ENCODE assay signal across 7 mouse cellular contexts in the genomic region with DNA sequence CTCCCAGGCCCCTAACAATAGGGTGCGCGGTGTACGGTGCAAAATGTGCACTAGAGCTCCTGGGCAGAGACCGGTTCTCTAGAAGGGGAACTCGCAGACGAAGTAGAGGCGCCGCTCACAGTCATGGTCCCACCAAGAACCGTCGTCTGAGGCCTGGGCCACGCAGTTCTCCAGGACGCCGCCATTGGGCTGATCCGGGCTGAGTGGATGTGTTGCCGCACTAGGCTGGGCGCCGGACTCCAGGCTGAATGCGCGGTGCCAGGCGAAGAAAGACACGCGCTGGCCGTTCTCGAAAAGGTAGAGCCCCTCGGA. TPM values are rescaled to one million over a fixed set of nuclear protein-coding genes. Genes with fewer than 3 reads are reported as not detected.
DNase-seq lines count a peak whose midpoint lies in the region; ATAC-seq and TF ChIP-seq lines count a peak whose summit lies in the region.

No protein-coding gene starts in this region.

- no peak for DNase-seq in neural tube, embryonic 11.5 days (ENCODE audit: low spot score)
- DNase-seq in neural tube, embryonic 10.5 days (ENCODE audit: extremely low spot score, low spot score): no peak
- DNase-seq in stomach, postnatal 0 days (ENCODE audit: low spot score): no peak
- no peak for DNase-seq in adrenal gland, postnatal 36 days
- DNase-seq in left cerebral cortex, adult 11 months (ENCODE audit: low spot score): no peak

- H3K4me2 ChIP-seq in neural tube, embryonic 11.5 days (ENCODE audit: low read depth): peak overlapping the region; percentile 54
- peak overlapping the region; percentile 76 for H3K4me2 ChIP-seq in forebrain, embryonic 12.5 days
- peak overlapping the region; percentile 86 for H3K4me2 ChIP-seq in liver, embryonic 12.5 days
- H3K4me2 ChIP-seq in stomach, postnatal 0 days (replicated peaks; ENCODE audit: low read depth): peak overlapping the region; percentile 86

- H3K4me3 ChIP-seq in neural tube, embryonic 11.5 days (ENCODE audit: low read depth, low read length): peak overlapping the region; percentile 75
- peak overlapping the region; percentile 67 for H3K4me3 ChIP-seq in forebrain, embryonic 12.5 days (replicated peaks)
- H3K4me3 ChIP-seq in liver, embryonic 12.5 days: peak overlapping the region; percentile 66
- peak overlapping the region; percentile 59 for H3K4me3 ChIP-seq in stomach, postnatal 0 days (ENCODE audit: low read depth, low read length)

- TF ChIP-seq EP300 in stomach, postnatal 0 days (optimal IDR thresholded peaks at IDR 0.05): no peak

- 0 out of 2 replicates have a peak, but pooled peaks cover 7% of the 10 kb centered on the region for H3K27me3 ChIP-seq in neural tube, embryonic 11.5 days (ENCODE audit: control insufficient read depth, insufficient read depth, low read length)
- H3K27me3 ChIP-seq in forebrain, embryonic 12.5 days: peaks cover 31% of the 10 kb centered on the region
- peaks cover 44% of the 10 kb centered on the region for H3K27me3 ChIP-seq in liver, embryonic 12.5 days (replicated peaks)
- H3K27me3 ChIP-seq in stomach, postnatal 0 days (ENCODE audit: control insufficient read depth, insufficient read depth, low read length): no peaks in the 10 kb centered on the region

- H3K9me3 ChIP-seq in neural tube, embryonic 11.5 days (ENCODE audit: control insufficient read depth, low read length): no peaks in the 10 kb centered on the region
- no peaks in the 10 kb centered on the region for H3K9me3 ChIP-seq in forebrain, embryonic 12.5 days
- H3K9me3 ChIP-seq in liver, embryonic 12.5 days (replicated peaks): no peaks in the 10 kb centered on the region
- no peaks in the 10 kb centered on the region for H3K9me3 ChIP-seq in stomach, postnatal 0 days (ENCODE audit: control insufficient read depth, low read length)

- H3K27ac ChIP-seq in neural tube, embryonic 11.5 days (ENCODE audit: low read depth, low read length): peak overlapping the region; percentile 97
- H3K27ac ChIP-seq in forebrain, embryonic 12.5 days: peak overlapping the region; percentile 97
- peak overlapping the region; percentile 77 for H3K27ac ChIP-seq in liver, embryonic 12.5 days
- H3K27ac ChIP-seq in stomach, postnatal 0 days (replicated peaks): peak overlapping the region; percentile 92

- under 1% methylated on average over 25 of the region's 25 CpGs for WGBS in neural tube, embryonic 11.5 days
- WGBS in forebrain, embryonic 12.5 days: under 1% methylated on average over 25 of the region's 25 CpGs
- under 1% methylated on average over 25 of the region's 25 CpGs for WGBS in liver, embryonic 12.5 days (ENCODE audit: insufficient replicate concordance)
- WGBS in stomach, postnatal 0 days: under 1% methylated on average over 25 of the region's 25 CpGs

- peak overlapping the region; percentile 99 for H3K9ac ChIP-seq in neural tube, embryonic 11.5 days (ENCODE audit: low read length)
- H3K9ac ChIP-seq in forebrain, embryonic 12.5 days: peak overlapping the region; percentile 88
- peak overlapping the region; percentile 68 for H3K9ac ChIP-seq in liver, embryonic 12.5 days
- peak overlapping the region; percentile 85 for H3K9ac ChIP-seq in stomach, postnatal 0 days (ENCODE audit: low read length)

- H3K4me1 ChIP-seq in neural tube, embryonic 11.5 days (ENCODE audit: control insufficient read depth, insufficient read depth, low read length): peaks cover 8% of the 10 kb centered on the region
- H3K4me1 ChIP-seq in forebrain, embryonic 12.5 days: peaks cover 18% of the 10 kb centered on the region
- H3K4me1 ChIP-seq in liver, embryonic 12.5 days: peaks cover 26% of the 10 kb centered on the region
- no peaks in the 10 kb centered on the region for H3K4me1 ChIP-seq in stomach, postnatal 0 days (replicated peaks; ENCODE audit: control insufficient read depth, insufficient read depth)

- no peak for TF ChIP-seq CTCF in stomach, postnatal 0 days (IDR thresholded peaks at IDR 0.05; ENCODE audit: low read depth)

- H3K36me3 ChIP-seq in neural tube, embryonic 11.5 days (ENCODE audit: control insufficient read depth, insufficient read depth, low read length): no peaks in the 10 kb centered on the region
- H3K36me3 ChIP-seq in forebrain, embryonic 12.5 days (replicated peaks): no peaks in the 10 kb centered on the region
- no peaks in the 10 kb centered on the region for H3K36me3 ChIP-seq in liver, embryonic 12.5 days
- H3K36me3 ChIP-seq in stomach, postnatal 0 days (ENCODE audit: control insufficient read depth, insufficient read depth, low read length): no peaks in the 10 kb centered on the region

- peak; percentile 21 for ATAC-seq in neural tube, embryonic 11.5 days (ENCODE audit: insufficient read depth, low FRiP score, low TSS enrichment)
- ATAC-seq in forebrain, embryonic 12.5 days (ENCODE audit: low FRiP score): no peak; the same call in 1 of the 2 replicates
- peak; percentile 7 for ATAC-seq in liver, embryonic 12.5 days
- peak; percentile 6 for ATAC-seq in stomach, postnatal 0 days (ENCODE audit: low FRiP score, low TSS enrichment)

RNA-seq across cellular contexts. Expression of a gene that starts 2.3 kb away (rescaled TPM):
- 1.9 and 2.4 TPM in 2 replicates for polyA plus RNA-seq in neural tube, embryonic 11.5 days (2014; fragmentation: Nextera tagmentation; extraction: Ambion mirVana)
- polyA plus RNA-seq in forebrain, embryonic 12.5 days (2016; fragmentation: Nextera tagmentation; extraction: Ambion mirVana): 2.5 and 2.9 TPM in 2 replicates
- 0.50 and 0.55 TPM in 2 replicates for polyA plus RNA-seq in liver, embryonic 12.5 days (2016; fragmentation: Nextera tagmentation; extraction: Ambion mirVana)
- polyA plus RNA-seq in stomach, postnatal 0 days (2015; fragmentation: Nextera tagmentation; extraction: Ambion mirVana): 11.1 and 11.4 TPM in 2 replicates
- 1 to 10 TPM; 4.1 TPM for total RNA-seq in adrenal gland, postnatal 36 days (2021)

RNA-seq across cellular contexts. Expression of a gene that starts 5.6 kb away (rescaled TPM):
- 4.6 and 4.7 TPM in 2 replicates for polyA plus RNA-seq in neural tube, embryonic 11.5 days (2014; fragmentation: Nextera tagmentation; extraction: Ambion mirVana)
- 7.7 and 8.0 TPM in 2 replicates for polyA plus RNA-seq in forebrain, embryonic 12.5 days (2016; fragmentation: Nextera tagmentation; extraction: Ambion mirVana)
- 0.10 and 0.18 TPM in 2 replicates for polyA plus RNA-seq in liver, embryonic 12.5 days (2016; fragmentation: Nextera tagmentation; extraction: Ambion mirVana)
- polyA plus RNA-seq in stomach, postnatal 0 days (2015; fragmentation: Nextera tagmentation; extraction: Ambion mirVana): 0.53 and 0.61 TPM in 2 replicates
- 1 to 10 TPM; 5.2 to 6.7 TPM for total RNA-seq in adrenal gland, postnatal 36 days (2021)

RNA-seq across cellular contexts. Expression of a gene that starts 43.2 kb away (rescaled TPM):
- not detected in 2 replicates for polyA plus RNA-seq in neural tube, embryonic 11.5 days (2014; fragmentation: Nextera tagmentation; extraction: Ambion mirVana)
- not detected in 2 replicates for polyA plus RNA-seq in forebrain, embryonic 12.5 days (2016; fragmentation: Nextera tagmentation; extraction: Ambion mirVana)
- not detected in 2 replicates for polyA plus RNA-seq in liver, embryonic 12.5 days (2016; fragmentation: Nextera tagmentation; extraction: Ambion mirVana)
- polyA plus RNA-seq in stomach, postnatal 0 days (2015; fragmentation: Nextera tagmentation; extraction: Ambion mirVana): not detected in 2 replicates
- total RNA-seq in adrenal gland, postnatal 36 days (2021): not detected

RNA-seq across cellular contexts. Expression of a gene that starts 47.2 kb away (rescaled TPM):
- not detected in 2 replicates for polyA plus RNA-seq in neural tube, embryonic 11.5 days (2014; fragmentation: Nextera tagmentation; extraction: Ambion mirVana)
- polyA plus RNA-seq in forebrain, embryonic 12.5 days (2016; fragmentation: Nextera tagmentation; extraction: Ambion mirVana): 0.11 and 0.17 TPM in 2 replicates
- not detected in 2 replicates for polyA plus RNA-seq in liver, embryonic 12.5 days (2016; fragmentation: Nextera tagmentation; extraction: Ambion mirVana)
- not detected in 2 replicates for polyA plus RNA-seq in stomach, postnatal 0 days (2015; fragmentation: Nextera tagmentation; extraction: Ambion mirVana)
- total RNA-seq in adrenal gland, postnatal 36 days (2021): not detected

RNA-seq across cellular contexts. Expression of a gene that starts 57.9 kb away (rescaled TPM):
- 143 TPM in 2 replicates for polyA plus RNA-seq in neural tube, embryonic 11.5 days (2014; fragmentation: Nextera tagmentation; extraction: Ambion mirVana)
- polyA plus RNA-seq in forebrain, embryonic 12.5 days (2016; fragmentation: Nextera tagmentation; extraction: Ambion mirVana): 195 and 203 TPM in 2 replicates
- 64.3 and 66.7 TPM in 2 replicates for polyA plus RNA-seq in liver, embryonic 12.5 days (2016; fragmentation: Nextera tagmentation; extraction: Ambion mirVana)
- polyA plus RNA-seq in stomach, postnatal 0 days (2015; fragmentation: Nextera tagmentation; extraction: Ambion mirVana): 52.9 and 60.0 TPM in 2 replicates
- total RNA-seq in adrenal gland, postnatal 36 days (2021): 100 to 1,000 TPM in 1 of 2 experiments, 10 to 100 TPM in 1; 99.6 to 120 TPM
